Mouse (Mus musculus) common myeloid progenitor, adult 5-6 weeks (primary cell): ENCODE results near the gene Scarb1. TPM values are rescaled to one million over a fixed set of nuclear protein-coding genes. Genes with fewer than 3 reads are reported as not detected.
A peak's percentile ranks its signal among the peaks of the same experiment; 100 is the strongest.

ENCODE experiments used
- ATAC-seq: replicated peaks from 2 replicates; pipeline ENCODE4 v1.8.0; 2016; ENCODE audit warnings: low read depth, mild to moderate bottlenecking, moderate TSS enrichment, inconsistent platforms; ENCODE audit not compliant: poor library complexity, severe bottlenecking
- total RNA-seq: library from RNA; stranded (forward); fragments of 200-1000, 187-1606 nt; gene quantifications from 2 replicates; pipeline ENCODE4 v1.2.3, GENCODE M21; 2017

Gene Scarb1
- total RNA-seq, 1 experiment from 2014 or later, result 51.2 TPM

DNA sequence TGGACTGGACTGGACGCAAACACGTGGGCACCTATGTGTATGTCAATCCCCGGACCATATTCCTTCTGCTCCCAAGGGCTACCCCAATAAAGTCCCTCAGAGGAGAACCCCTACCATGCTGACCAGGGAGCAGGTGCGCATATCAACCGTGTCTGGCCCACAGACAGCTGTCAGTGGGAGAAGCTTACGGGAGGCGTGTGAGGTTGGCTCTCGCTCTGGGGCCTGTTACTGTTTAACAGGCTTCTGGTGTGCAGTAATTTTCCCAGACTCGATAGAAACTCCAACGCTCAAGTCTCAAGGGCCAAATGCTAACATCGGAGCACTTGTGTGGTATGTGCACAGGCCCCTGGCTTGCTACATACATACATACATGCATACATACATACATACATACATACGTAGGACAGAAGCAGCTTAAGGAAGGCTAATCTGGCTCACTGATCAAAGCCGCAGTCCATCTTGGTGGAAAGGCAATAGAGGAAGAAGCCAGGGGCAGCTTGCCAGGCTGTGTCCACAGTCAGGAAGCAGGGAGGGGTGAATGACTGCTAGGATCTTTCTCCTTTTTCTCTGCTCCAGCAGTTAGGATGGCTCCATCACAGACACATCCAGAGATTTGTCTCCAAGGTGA, 27.8 kb downstream of the Scarb1 start:
- peak; percentile 69 for ATAC-seq

DNA sequence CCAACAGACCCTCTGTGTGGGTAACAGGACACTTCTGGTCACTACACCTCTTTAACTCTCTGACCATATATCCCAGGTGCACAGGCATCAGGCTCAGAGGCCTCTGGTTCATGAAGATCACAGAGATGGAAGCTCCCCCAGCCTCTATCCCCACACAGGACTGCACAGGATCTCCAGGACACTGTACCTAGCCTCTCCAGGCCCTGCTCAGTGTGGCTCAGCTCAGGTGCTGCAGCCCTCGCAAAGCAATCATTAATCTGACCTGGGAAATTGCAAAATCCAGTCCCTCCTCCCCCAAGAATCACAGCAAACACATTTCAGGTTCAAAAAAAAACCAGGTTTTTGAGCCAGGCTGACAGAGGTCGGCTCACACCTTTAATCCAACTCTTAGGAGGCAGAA, 29.9 kb downstream of the Scarb1 start:
- ATAC-seq, result no peak

DNA sequence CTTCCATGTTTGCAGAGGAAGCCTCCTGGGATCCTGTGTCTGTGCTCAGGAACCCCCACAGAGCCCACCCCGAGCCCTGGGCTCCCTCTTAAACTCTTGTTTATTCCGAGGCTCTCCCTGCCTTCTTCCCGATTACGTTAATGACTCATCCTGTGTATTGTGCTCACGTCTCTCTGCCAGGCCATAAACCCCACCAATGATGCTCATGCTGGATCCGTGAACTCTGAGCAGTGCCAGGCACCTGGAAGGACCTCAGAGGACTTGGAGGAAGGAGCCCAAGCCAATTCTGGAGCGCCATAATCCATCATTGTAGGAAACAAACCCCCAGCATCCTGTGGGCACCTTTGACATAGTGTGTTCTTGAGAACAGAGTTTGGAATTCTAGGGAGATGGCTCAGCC, 31.7 kb downstream of the Scarb1 start:
- ATAC-seq, result no peak

DNA sequence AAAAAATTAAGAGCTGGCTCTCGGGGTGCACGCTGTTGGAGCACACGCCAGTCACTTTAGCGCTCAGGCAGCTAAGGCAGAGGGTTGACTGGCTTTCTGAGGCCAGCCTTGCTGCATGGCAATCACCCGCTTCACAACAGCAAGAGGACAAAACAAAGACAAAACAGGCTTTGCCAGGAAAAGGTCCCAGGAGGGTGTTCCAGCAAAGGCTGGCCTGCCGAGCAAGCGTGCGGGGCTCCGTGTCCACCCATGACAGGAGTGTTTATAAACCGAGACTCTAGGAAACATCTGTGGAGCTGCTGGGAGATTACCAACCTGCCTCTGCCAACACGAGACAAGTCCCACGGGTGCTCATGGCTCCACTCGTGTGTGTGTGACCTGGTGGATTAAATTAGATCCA, 34.1 kb downstream of the Scarb1 start:
- no peak for ATAC-seq

DNA sequence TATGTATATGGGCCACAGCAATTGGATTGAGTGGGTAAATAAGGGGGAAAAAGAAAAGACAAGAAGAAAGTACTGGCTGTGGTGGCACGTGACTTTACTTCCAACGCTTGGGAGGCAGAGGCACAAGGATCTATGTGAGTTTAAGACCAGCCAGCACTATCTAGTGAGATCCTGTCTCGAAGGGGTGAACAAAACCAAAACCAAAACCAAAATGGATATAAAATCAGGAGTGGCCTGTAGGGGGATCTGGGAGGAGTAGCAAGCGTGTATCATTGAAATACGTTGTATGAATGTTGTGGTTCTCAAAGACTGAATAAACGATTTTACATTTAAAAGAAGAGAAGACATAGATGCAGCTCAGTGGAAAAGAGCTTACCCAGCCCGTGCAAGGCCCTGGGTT, 34.5 kb downstream of the Scarb1 start:
- ATAC-seq, result peak; percentile 74

DNA sequence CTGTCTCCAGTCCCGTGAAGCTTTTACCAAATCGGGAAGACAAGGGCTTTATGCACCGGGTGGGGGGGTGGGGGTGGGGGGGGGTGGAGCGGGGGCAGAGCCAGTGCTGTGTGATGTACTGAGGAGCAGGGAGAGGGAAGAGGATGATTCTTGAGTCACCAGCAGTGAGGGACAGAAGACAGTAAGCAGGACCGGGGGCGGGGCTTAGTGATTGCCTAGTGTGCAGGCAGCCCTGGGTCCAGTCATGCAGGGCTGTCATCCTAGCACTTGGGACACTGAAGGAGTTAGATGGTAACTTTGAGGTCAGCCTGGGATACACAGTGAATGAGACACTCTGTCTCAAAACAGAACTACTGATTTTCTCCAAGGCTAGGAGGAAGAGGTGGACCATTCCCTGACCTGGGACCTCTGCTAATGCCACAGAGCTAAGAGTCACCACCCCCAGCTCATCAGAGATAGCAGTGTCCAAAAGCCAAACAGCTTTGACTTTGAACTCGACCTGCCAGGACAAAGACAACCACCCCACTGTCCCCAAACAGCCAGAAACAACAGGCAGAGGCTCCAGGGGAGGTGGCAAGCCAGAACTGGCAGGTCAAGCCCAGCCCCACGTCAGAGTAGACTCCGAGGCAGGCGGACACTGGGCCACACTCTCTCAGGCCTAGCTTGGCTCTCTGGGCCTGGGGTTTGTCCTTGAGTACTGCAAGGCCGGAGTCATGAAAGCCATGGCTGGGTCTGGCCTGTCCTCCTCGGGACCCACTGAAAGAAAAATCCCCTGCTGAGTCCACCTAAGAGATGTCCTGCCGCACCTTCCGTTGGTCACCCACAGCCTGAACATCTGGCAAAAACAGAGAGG, 35.4 kb downstream of the Scarb1 start:
- ATAC-seq, result no peak

DNA sequence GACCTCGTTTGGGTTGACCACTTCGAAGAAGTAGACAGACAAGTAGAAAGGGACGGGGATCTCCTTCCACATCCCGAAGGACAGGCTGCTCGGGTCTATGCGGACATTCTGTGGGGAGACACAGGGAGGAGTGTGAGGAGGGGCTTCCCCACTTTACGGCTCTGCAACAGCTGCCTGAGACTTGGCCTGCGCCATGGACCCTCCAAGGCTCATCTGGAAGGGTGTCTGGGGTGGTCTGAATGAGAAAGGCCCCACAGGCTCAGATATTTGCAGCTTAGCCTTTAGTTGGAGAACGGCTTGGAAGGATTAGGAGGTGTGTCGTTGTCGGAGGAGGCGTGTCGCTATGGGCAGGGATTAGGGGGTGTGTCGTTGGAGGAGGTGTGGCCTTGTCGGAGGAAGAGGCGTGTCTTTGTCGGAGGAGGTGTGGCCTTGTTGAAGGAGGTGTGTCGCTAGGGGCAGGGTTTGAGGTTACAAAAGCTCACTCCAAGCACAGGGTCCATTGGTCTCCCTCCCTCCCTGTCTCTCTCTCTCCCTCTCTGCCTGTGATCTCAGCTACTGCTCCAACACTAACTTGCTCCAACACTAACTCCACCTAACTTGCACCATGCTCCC, 36.5 kb downstream of the Scarb1 start:
- no peak for ATAC-seq

DNA sequence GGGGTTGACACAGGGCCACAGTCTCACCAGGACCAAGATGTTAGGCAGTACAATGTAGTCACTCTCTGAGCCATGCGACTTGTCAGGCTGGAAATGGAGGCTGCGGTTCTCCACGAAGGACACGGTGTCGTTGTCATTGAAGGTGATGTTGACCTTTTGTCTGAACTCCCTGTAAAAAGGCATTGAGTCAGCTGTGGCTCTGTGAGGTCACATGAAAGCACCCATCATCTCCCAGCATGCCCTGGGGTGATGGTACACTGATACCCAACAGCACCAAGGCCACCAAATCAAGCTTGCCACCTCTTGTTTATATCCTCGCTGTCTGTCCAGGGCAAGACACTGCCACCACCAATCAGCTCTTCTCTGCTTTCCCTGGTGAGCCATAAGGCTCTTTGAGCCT, 37.8 kb downstream of the Scarb1 start:
- no peak for ATAC-seq

DNA sequence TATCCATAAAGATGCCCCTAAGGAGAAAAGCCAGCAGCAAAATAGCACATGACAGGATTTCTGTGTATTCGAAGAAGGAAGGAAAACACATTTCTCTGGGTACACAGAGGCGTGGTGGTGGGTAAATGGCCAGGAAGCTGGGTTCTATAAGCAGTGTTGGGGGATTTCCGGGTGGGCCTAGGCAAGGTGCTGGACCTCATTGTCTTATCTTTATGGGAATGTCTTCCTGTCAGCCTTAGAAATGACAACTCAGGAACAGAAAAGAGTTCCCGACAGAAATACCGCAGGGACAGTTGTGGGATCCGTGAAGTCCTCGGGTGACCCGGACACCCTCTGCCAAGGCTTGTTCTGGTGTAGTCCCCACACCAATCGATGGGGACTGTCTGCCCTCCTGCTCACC, 42.7 kb downstream of the Scarb1 start:
- ATAC-seq, result no peak

DNA sequence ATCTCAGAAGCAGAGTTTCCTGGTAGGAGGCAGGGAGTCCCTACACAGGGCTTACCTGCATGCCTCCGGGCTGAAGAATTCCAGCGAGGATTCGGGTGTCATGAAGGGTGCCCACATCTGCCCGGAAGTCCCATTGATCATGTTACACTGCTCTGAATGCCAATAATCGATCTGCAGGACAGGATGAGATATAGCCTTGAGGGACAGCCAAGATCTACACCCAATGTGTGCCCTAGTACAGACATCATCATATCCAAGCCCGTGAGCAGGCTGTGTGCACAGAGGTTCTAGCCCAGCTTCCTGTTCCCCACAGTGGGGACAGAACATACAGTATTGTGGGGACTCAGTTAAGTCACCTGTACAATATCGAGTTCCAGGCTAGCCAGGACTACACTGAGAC, 43.7 kb downstream of the Scarb1 start:
- ATAC-seq, result no peak

DNA sequence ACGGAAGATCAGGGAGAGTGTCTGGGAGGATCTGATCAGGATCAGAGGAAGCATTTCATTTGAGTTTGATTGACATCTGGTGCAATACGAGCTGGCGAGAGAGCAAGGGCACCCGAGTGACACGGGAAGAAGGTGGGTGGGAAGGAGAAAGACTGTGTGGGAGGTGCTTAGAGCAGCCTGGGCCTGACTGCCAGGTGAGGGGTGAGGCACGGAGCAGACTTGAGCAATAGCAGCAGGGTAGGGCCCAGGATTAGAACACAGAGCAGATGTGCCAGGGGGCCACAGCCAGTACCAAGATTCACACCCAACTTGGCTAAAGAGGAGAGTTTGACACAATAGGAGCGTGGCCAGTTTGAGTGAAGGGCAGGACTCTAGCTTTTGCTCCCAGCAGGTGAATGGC, 47.9 kb downstream of the Scarb1 start:
- ATAC-seq, result no peak

DNA sequence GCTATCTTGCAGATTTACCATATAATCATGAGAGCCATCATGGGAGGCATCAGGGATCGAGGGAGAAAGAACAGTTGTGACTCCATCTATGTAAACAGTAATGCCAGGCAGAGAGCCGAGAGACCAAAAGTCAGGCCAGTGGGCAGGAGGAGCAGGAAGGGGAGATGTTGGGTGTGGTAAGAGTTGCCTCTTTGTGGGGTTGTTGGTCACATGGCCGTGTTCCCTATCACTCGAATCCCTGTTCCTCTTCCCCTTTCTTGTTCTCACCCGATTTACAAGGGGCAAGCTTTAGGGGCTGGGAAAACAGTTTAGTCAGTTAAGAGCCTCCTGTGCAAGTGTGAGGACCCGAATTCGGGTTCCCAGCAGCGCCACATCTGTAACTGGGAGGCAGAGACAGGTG, 49.0 kb downstream of the Scarb1 start:
- peak; percentile 83 for ATAC-seq

DNA sequence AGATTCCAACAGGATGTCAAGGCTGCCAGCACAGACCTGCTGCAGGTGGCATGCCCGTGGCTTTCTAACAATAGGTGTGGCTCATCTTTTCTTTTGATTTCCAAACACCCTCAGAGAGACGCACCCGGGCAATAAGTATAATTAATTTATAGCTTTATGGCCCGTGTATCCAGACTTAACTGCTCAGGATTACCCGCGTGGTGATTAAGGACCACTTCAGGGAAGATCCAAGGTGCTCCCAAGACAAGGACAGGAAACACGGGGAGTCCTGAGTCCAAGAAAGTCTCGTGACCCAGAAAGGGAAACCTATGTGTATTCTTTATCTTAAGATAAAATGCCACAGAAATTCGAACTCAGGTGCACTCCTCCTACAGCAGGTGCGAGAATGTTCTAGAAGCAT, 49.5 kb downstream of the Scarb1 start:
- ATAC-seq, result no peak

DNA sequence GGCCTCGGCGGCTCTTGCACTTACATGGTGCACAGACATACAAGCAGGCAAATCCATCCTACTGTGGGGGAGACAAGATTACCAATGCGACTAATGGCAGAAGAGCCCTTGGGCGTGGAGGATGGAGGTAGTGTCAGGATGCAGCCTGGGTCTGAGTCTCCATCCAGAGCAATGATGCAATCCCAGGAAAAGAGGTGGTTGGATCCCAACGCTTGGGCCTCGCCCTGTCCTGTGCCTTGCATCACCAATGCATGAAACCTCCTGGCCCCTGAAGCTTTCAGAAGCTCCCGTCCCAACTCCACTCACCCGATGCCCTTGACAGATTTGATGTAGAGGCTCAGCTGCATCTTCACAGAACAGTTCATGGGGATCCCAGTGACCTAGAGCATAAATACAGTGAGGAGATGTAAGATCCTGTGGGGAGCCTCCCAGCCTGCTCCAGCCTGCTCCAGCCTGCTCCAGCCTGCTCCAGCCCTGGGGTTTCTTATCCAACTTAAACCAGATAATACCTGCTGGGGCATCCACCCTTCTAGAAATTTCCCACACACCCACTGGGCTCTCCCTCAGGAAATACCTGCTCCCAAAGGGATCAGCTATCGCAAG, 53.7 kb downstream of the Scarb1 start:
- no peak for ATAC-seq

DNA sequence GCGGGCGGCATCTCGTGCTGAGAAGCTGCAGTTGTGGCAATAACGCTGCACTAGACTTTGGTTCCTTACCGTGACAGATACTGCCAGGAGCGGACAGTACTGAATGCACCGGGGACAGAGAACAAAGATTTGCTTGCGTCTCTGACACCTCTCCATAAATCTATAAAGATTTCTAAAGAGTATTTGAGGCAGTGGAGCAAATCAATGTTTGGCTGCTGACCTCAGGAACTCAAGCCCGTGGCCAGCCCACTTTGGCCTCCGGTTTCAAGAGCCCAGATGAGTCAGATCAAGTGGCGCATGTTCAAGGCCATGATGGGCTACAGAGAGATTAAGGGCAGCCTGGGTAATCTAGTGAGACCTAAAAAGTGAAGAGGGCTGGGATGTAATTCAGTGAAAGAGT, 54.8 kb downstream of the Scarb1 start:
- ATAC-seq, result no peak

DNA sequence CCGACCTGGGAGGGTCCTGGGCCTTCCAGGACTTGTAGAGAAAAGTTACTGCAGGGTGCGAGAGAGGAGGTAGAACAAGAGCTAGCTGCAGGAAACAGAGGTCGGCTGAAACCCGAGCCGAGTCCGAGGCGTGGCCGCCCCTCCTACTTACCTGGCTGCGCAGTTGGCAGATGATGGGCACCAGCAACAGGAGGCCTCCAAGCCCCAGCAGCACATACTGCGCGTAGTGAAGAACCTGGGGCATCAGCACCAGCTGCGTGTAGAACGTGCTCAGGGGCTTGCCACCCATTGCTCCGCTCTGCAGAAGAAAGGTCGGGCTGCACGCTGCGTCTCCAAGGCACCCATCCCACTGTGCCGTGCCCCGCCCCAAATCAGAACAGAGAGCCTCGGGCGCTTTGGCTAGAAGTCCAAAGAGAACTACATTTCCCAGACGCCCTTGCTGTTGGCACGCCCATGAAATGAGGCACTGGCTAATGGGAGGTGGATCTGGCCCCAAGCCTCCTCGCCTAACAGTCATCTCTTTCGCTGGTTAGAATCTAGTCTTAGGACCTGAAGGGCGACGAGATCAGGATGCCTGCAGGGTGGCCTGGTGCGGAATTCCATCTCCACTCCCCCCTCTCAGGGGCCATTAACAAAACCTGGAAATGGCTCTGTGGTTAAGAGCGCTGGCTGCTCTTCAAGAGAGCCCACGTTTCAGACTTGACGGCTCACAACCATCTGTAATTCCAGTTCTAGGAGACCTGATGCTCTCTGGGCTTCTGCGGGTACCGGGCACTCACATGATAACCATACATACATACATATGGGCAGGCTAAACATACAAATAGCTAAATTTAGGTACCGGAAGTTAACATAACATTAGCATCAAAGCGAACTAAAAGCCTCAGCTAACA, 56.9 kb downstream of the Scarb1 start:
- no peak for ATAC-seq

DNA sequence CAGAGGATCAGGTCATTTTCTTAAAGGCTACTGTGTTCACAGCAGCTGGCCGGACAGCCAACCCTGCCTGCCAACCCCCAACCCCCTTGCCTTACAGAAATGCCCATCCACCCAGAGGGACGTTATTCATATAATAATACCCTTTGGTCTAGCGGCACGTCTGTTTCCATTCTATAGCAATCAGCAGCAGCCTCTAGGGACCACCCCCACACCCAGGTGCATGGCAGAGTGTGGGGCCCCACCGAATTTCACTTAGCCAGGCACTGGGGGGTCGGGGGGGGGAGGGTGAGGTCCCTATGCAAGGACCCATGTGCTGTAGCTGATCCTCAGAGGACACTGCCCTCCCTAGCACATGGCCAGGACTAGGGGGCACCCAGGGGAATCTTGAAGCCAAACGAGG, 61.7 kb downstream of the Scarb1 start:
- no peak for ATAC-seq

DNA sequence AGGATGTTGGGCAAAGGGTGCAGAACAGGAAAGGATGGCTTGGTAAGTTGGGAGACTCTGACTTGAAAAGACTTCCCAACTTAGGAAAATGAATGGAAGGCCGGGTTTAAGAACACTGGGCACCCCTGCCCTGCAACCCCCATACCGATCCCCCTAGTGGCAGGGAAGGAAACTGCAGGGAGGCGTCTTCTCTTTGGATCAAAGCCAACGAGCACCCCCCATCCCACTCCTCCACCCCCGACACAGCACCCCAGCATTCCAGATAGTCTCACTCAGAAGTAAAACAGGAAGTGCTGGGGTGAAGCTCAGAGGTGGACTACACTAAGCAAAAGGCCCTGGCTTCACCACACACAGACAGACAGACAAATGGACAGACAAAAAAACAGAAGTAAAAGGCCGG, 62.6 kb downstream of the Scarb1 start:
- ATAC-seq, result peak; percentile 43

DNA sequence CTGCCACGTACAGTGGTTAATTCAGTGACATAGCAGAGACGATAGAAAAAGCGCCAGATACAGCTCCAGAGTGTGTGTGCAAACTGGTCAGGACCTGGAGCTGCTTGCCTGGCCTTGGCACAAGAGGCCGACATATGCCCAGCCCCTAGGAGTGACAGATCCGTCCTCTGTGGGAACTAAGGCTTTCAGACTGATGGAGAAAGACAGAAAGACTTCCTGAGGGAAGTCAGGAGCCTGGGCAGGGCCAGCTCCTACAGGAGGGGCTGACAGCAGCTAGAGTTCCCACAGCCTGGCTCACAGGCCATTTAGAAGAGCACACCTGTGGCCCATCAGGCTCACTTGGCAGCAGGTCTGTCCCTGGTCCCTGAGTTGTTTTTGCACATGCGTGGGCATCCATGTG, 63.6 kb downstream of the Scarb1 start:
- ATAC-seq, result no peak

DNA sequence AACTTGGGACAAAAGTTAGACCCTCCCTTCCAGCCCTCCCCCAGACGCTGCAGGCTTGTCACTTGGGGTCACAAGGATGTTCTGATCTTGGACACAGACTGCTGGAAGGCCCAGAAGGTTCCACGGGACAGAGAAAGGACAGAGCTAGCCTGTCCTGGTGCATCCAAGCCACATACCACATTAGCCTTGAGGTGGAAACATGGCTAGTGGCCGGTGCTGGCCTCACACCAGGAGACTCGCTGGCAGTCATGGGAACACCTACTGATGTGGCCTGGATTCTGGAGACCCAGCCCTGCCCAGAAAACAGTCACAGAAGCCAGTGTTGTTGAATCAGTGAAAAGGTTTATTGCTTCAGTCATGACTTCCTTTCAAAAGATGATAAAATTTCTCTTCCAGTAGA, 64.1 kb downstream of the Scarb1 start:
- no peak for ATAC-seq
